Mouse (Mus musculus): ENCODE measurements around the gene Heatr5a. TPM values are rescaled to one million over a fixed set of nuclear protein-coding genes. Genes with fewer than 3 reads are reported as not detected.
A peak's percentile ranks its signal among the peaks of the same experiment; 100 is the strongest.

Heatr5a gene
- polyA plus RNA-seq, 1 experiment from 2014 or later, result 7.1 TPM

DNA sequence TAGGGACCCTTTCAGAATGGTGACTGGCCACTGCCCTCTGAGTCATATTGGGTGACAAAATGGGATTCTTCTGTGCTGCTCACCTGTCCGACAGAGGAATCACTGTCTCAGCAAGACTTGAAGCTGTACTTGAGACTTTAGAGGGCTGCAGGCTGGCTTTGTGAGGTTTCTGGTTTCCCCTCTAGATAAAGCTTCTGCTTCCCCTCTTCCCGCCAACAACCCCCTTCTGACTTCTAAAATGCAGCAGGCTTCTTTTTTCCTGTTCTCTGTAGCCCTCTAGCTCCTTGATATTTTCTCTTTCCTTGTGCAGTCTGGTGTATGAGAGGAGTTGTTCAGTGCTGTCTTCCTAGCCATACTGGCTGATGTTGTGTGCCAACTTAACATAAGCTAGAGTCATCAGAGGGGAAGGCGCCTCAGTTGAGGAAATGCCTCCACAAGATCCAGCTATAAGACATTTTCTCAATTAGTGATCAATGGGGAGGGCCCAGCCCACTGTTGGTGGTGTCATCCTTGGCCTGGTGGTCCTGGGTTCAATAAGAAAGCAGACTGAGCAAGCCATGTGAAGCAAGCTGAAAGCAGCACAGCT is 14.1 kb upstream of the Heatr5a start:
- H3K9me3 ChIP-seq (replicated peaks; ENCODE audit: control insufficient read depth, low read length, poor library complexity, severe bottlenecking), result no peaks in the 10 kb centered on the region
- ATAC-seq, result no peak
- H3K4me2 ChIP-seq (ENCODE audit: low read length), result no peak overlapping the region
- H3K27me3 ChIP-seq (ENCODE audit: control insufficient read depth, insufficient read depth, low read depth, low read length), result no peaks in the 10 kb centered on the region
- H3K27ac ChIP-seq (ENCODE audit: low read length), result no peak overlapping the region
- WGBS, result 96% methylated on average over 3 of the region's 3 CpGs
- no peaks in the 10 kb centered on the region for H3K36me3 ChIP-seq (ENCODE audit: control insufficient read depth, insufficient read depth, low read length)
- H3K4me1 ChIP-seq (ENCODE audit: control insufficient read depth, insufficient read depth, low read length), result no peaks in the 10 kb centered on the region
- no peak overlapping the region for H3K9ac ChIP-seq (ENCODE audit: low read depth, low read length)
- no peak overlapping the region for H3K4me3 ChIP-seq (ENCODE audit: low read depth, low read length)

DNA sequence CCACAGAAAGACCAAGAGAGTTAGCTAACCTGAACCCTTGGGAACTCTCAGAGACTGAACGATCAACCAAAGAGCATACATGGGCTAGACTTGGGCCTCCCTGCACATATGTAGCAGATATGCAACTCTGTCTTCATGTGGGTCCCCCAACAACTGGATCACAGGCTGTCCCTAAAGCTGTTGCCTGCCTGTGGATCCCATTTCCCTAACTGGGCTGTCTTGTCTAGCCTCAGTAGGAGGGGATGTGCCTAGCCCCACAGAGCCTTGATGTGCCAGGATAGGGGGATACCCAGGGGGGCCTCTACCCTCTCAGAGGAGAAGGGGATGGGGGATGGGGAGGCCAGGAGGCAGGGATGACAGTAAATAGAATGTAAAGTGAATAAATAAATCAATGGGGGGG is 12.5 kb upstream of the Heatr5a start:
- H3K4me2 ChIP-seq (ENCODE audit: low read length), result no peak overlapping the region
- no peak for ATAC-seq
- H3K36me3 ChIP-seq (ENCODE audit: control insufficient read depth, insufficient read depth, low read length), result no peaks in the 10 kb centered on the region
- no peaks in the 10 kb centered on the region for H3K4me1 ChIP-seq (ENCODE audit: control insufficient read depth, insufficient read depth, low read length)
- H3K9ac ChIP-seq (ENCODE audit: low read depth, low read length), result no peak overlapping the region
- 88% methylated on average over 1 of the region's 1 CpGs for WGBS
- no peak overlapping the region for H3K4me3 ChIP-seq (ENCODE audit: low read depth, low read length)
- no peaks in the 10 kb centered on the region for H3K27me3 ChIP-seq (ENCODE audit: control insufficient read depth, insufficient read depth, low read depth, low read length)
- no peak overlapping the region for H3K27ac ChIP-seq (ENCODE audit: low read length)
- no peaks in the 10 kb centered on the region for H3K9me3 ChIP-seq (replicated peaks; ENCODE audit: control insufficient read depth, low read length, poor library complexity, severe bottlenecking)

DNA sequence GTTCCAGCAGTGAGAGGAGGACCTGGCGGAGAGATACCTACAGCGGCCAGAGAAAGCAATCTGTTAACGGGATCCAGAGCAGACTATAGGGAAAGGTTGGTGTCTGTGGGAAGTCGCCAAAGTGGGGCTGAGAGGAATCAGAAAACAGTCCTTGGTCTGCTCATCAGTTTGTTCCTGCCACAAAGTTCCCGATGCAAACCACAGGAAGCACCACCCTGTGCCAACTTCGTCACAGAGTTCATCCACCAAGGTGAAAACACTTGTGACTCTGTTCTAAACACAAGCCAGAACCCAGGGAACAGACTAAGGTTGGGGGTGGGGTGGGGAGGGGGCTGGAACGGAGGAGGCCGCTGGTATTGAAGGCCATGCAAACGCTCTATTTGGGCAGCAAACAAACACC is 5.4 kb upstream of the Heatr5a start:
- ATAC-seq, result no peak
- no peak overlapping the region for H3K4me3 ChIP-seq (ENCODE audit: low read depth, low read length)
- 79% methylated on average over 9 of the region's 9 CpGs for WGBS
- no peaks in the 10 kb centered on the region for H3K36me3 ChIP-seq (ENCODE audit: control insufficient read depth, insufficient read depth, low read length)
- H3K9me3 ChIP-seq (replicated peaks; ENCODE audit: control insufficient read depth, low read length, poor library complexity, severe bottlenecking), result no peaks in the 10 kb centered on the region
- no peak overlapping the region for H3K27ac ChIP-seq (ENCODE audit: low read length)
- no peak overlapping the region for H3K9ac ChIP-seq (ENCODE audit: low read depth, low read length)
- H3K4me1 ChIP-seq (ENCODE audit: control insufficient read depth, insufficient read depth, low read length), result peaks cover under 1% of the 10 kb centered on the region; the same call in 1 of the 2 replicates
- no peak overlapping the region for H3K4me2 ChIP-seq (ENCODE audit: low read length)
- H3K27me3 ChIP-seq (ENCODE audit: control insufficient read depth, insufficient read depth, low read depth, low read length), result no peaks in the 10 kb centered on the region

DNA sequence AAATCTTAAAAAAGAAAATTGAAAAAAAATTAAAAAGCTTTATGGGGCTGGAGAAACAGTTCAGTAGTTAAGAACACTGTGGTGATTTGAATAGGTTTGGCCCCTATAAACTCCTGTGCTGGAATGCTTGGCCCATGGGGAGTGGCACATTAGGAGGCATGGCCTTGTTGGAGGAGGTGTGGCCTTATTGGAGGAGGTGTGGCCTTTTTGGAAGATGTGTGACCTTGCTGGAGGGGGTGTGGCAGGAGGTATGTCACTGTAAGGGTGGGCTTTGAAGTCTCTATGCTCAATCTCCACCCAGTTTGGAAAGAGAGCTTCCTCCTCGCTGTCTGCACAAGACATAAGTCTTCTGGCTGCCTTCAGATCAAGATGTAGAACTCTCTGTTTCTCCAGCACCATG is 3.3 kb upstream of the Heatr5a start:
- no peak overlapping the region for H3K27ac ChIP-seq (ENCODE audit: low read length)
- peaks cover 13% of the 10 kb centered on the region for H3K4me1 ChIP-seq (ENCODE audit: control insufficient read depth, insufficient read depth, low read length)
- H3K27me3 ChIP-seq (ENCODE audit: control insufficient read depth, insufficient read depth, low read depth, low read length), result no peaks in the 10 kb centered on the region
- H3K9me3 ChIP-seq (replicated peaks; ENCODE audit: control insufficient read depth, low read length, poor library complexity, severe bottlenecking), result no peaks in the 10 kb centered on the region
- no peaks in the 10 kb centered on the region for H3K36me3 ChIP-seq (ENCODE audit: control insufficient read depth, insufficient read depth, low read length)
- ATAC-seq, result no peak
- H3K9ac ChIP-seq (ENCODE audit: low read depth, low read length), result no peak overlapping the region
- 95% methylated on average over 1 of the region's 1 CpGs for WGBS
- no peak overlapping the region for H3K4me2 ChIP-seq (ENCODE audit: low read length)
- H3K4me3 ChIP-seq (ENCODE audit: low read depth, low read length), result no peak overlapping the region

DNA sequence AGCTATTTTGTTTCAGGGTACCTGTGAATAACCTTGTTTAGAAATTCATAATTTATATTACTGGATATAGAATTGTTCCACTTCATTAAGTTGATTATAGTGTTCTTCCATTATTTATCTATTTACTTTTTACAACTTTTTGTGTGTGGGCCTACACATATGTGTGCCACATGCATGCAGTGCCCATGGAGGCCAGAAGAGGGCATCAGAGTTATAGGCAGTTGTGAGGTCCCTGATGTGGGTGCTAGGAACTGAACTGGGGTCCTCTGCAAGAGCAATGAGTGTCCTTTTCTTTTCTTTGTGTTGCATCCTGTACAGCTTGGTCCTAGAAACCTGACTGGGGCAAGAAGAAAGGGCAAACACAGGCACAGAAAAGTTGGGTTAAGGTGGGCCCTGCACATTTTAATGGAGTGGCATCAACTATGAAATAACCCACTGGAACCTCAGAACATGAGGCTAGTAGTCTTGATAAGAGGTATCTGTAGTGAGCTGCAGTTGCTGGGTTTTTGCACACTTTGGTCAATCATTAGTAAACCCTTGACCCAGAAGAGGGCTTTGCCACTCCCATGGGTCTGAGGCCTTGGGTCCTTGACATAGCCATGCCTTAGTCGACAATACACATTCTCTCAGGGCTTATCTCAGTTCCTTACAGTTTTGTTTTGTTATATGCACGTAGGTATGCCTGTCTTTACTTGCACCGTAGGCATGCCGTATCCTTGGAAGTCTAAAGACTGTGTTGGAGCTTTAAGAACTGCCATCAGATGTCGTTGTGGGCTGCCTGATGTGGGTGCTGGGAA is 1.3 kb upstream of the Heatr5a start:
- H3K9ac ChIP-seq (ENCODE audit: low read depth, low read length), result no peak overlapping the region
- WGBS, result 98% methylated on average over 5 of the region's 5 CpGs

DNA sequence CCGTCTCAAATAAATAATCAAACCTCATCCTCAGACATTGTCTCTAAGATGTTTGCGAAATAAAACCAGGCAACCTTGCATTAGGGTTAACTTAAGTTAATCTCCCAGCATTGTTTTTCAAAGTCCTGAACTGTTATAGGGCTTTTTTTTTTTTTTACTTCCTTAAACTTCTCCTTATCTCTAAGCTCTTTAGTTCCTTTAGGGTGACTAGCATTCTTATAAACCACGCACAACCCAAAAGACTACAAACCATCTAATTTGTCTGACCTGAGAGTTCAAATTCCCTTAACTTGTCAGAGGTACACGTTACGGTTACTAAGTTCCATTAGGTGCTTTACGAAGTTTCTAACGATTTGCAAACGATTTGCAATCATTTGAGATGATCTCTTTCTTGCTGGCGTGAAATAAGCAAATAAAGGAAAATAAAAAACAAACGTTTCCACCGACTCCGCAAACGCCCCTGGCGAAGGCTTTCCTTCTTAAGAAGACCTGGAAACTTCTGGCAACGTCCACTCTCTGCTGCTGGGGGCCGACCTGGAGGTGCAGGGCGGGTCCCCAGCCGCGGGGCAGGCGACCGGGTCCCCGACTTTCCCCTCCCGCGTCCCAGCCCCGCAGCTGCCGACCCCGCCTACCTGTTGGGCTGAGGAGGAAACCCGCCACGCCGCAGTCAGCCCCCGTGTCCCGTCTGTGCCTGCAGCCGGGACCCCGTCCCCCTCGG is 610 bp downstream of the Heatr5a start:
- 2% methylated on average over 29 of the region's 35 CpGs for WGBS

More for the DNA sequence above, 1.3 kb upstream of the Heatr5a start:
- Histone ChIP-seq H3K4me1 (ENCODE audit: control insufficient read depth, insufficient read depth, low read length) (peaks cover 13% of the 10 kb centered on the region), H3K27ac (ENCODE audit: low read length) (no peak overlapping the region), H3K4me3 (ENCODE audit: low read depth, low read length) (no peak overlapping the region), H3K27me3 (ENCODE audit: control insufficient read depth, insufficient read depth, low read depth, low read length) (no peaks in the 10 kb centered on the region), H3K36me3 (ENCODE audit: control insufficient read depth, insufficient read depth, low read length) (no peaks in the 10 kb centered on the region), H3K9me3 (replicated peaks; ENCODE audit: control insufficient read depth, low read length, poor library complexity, severe bottlenecking) (no peaks in the 10 kb centered on the region), H3K4me2 (ENCODE audit: low read length) (no peak overlapping the region)
- ATAC-seq, result no peak

DNA sequence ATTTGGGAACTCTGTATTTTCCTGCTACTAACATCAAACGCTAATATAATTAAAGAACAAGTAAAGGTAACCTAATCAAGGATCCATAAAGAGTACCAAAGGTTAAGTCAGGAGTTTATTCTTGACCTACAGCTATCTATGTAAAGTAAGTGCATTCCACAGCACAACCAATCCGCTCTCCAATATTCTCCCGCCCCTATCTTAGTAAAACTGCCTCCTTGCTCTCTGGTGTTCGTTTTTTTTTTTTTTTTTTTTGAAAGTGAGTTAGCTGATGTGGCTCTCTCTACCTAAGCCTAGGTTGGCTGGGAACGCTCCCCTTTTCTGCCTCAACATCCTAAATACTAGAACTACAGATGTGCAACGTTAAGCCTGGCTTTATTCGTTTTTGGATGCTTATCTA is 1.2 kb downstream of the Heatr5a start:
- no peak overlapping the region for H3K9ac ChIP-seq (ENCODE audit: low read depth, low read length)
- WGBS, result 21% methylated on average over 7 of the region's 7 CpGs
- peak overlapping the region; percentile 79; the same call in 1 of the 2 replicates for H3K4me3 ChIP-seq (ENCODE audit: low read depth, low read length)
- H3K27ac ChIP-seq (ENCODE audit: low read length), result no peak overlapping the region
- no peaks in the 10 kb centered on the region for H3K9me3 ChIP-seq (replicated peaks; ENCODE audit: control insufficient read depth, low read length, poor library complexity, severe bottlenecking)
- no peaks in the 10 kb centered on the region for H3K27me3 ChIP-seq (ENCODE audit: control insufficient read depth, insufficient read depth, low read depth, low read length)
- H3K4me1 ChIP-seq (ENCODE audit: control insufficient read depth, insufficient read depth, low read length), result peaks cover 13% of the 10 kb centered on the region
- H3K4me2 ChIP-seq (ENCODE audit: low read length), result peak overlapping the region; percentile 68
- ATAC-seq, result no peak
- H3K36me3 ChIP-seq (ENCODE audit: control insufficient read depth, insufficient read depth, low read length), result no peaks in the 10 kb centered on the region

More for the DNA sequence above, 610 bp downstream of the Heatr5a start:
- ATAC-seq, result peak; percentile 50; the same call in 1 of the 2 replicates
- H3K27ac ChIP-seq (ENCODE audit: low read length), result peak overlapping the region; percentile 82
- no peaks in the 10 kb centered on the region for H3K36me3 ChIP-seq (ENCODE audit: control insufficient read depth, insufficient read depth, low read length)
- H3K9me3 ChIP-seq (replicated peaks; ENCODE audit: control insufficient read depth, low read length, poor library complexity, severe bottlenecking), result no peaks in the 10 kb centered on the region
- no peaks in the 10 kb centered on the region for H3K27me3 ChIP-seq (ENCODE audit: control insufficient read depth, insufficient read depth, low read depth, low read length)
- H3K4me1 ChIP-seq (ENCODE audit: control insufficient read depth, insufficient read depth, low read length), result peaks cover 13% of the 10 kb centered on the region
- peak overlapping the region; percentile 68 for H3K4me2 ChIP-seq (ENCODE audit: low read length)
- H3K9ac ChIP-seq (ENCODE audit: low read depth, low read length), result peak overlapping the region; percentile 84
- peak overlapping the region; percentile 79 for H3K4me3 ChIP-seq (ENCODE audit: low read depth, low read length)

DNA sequence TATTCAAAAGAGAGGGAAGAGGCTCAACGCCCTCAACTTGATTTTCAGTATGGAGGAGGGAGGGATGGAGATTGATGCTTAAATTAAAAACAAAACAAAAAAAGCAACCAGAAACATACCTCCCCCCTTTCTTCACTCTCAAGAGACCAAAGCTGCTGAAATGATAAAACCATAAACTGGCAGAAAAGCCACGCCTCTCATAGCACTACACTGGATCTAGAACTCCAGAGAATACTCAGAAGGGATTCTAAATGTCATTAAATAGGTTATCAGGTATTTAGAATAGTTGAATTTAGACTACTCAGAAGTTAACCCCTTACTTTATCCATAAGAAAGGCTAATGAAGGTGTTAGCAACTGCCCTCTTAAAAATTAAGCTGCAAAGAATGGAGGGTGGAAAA is 2.0 kb downstream of the Heatr5a start:
- Histone ChIP-seq H3K9ac (ENCODE audit: low read depth, low read length) (no peak overlapping the region), H3K4me1 (ENCODE audit: control insufficient read depth, insufficient read depth, low read length) (peaks cover 13% of the 10 kb centered on the region), H3K36me3 (ENCODE audit: control insufficient read depth, insufficient read depth, low read length) (no peaks in the 10 kb centered on the region), H3K27me3 (ENCODE audit: control insufficient read depth, insufficient read depth, low read depth, low read length) (no peaks in the 10 kb centered on the region), H3K9me3 (replicated peaks; ENCODE audit: control insufficient read depth, low read length, poor library complexity, severe bottlenecking) (no peaks in the 10 kb centered on the region), H3K4me2 (ENCODE audit: low read length) (no peak overlapping the region), H3K4me3 (ENCODE audit: low read depth, low read length) (no peak overlapping the region), H3K27ac (ENCODE audit: low read length) (no peak overlapping the region)
- ATAC-seq, result no peak
- WGBS, result 89% methylated on average over 2 of the region's 2 CpGs

Measured in midbrain, embryonic 16.5 days (tissue).